Mouse (Mus musculus) CD4-positive, CD25-positive, alpha-beta regulatory T cell (primary cell): ENCODE results near the gene Gpc4. TPM values are rescaled to one million over a fixed set of nuclear protein-coding genes. Genes with fewer than 3 reads are reported as not detected.

ENCODE experiments used
- polyA plus RNA-seq: library from polyadenylated mRNA; unstranded; fragments of 100-300 nt; shearing (Covaris generic); gene quantifications from one replicate; pipeline ENCODE4 v1.2.1, GENCODE M21; 2017

Gpc4 gene
- polyA plus RNA-seq = not detected

GRCm38 (mm10) chrX:52164738-52165554 lies at the start of gene Gpc4:
Gene Gpc4, minus strand, starts transcription at chrX:52165252.

Other genes with a start within 250 kb of the Gpc4 start
- gene 1700080O16Rik, start 192.5 kb downstream of the Gpc4 start, polyA plus RNA-seq = not detected